Mouse (Mus musculus) neural tube, embryonic 11.5 days (tissue): ENCODE measurements around the gene Slc13a4. TPM values are rescaled to one million over a fixed set of nuclear protein-coding genes. Genes with fewer than 3 reads are reported as not detected.

Experiments
- ATAC-seq: fragments of 200-750 bp; cut with Nextera tagmentation; 2 replicates; pipeline ENCODE4 v1.8.0; 2017; ENCODE audit warnings: moderate number of reproducible peaks, mild to moderate bottlenecking, moderate TSS enrichment, moderate library complexity; ENCODE audit not compliant: insufficient read depth, low FRiP score, low TSS enrichment
- DNase-seq: peaks from one replicate; pipeline ENCODE4 v3.0.0-alpha.2; 2015; ENCODE audit warnings: low spot score
- H3K27ac ChIP-seq: fragments of 300-500 bp; sonication (generic); 2 replicates; pipeline ENCODE4 v1.5.1; 2014; ENCODE audit warnings: low read depth, mild to moderate bottlenecking, low read length
- H3K27me3 ChIP-seq: fragments of 300-500 bp; sonication (generic); 2 replicates; pipeline ENCODE4 v1.6.1; 2014; ENCODE audit warnings: mild to moderate bottlenecking, low read length, mixed read lengths; ENCODE audit not compliant: control insufficient read depth, insufficient read depth
- H3K36me3 ChIP-seq: fragments of 300-500 bp; sonication (generic); 2 replicates; pipeline ENCODE4 v1.6.1; 2014; ENCODE audit warnings: mild to moderate bottlenecking, low read length, moderate library complexity, mixed read lengths; ENCODE audit not compliant: control insufficient read depth, insufficient read depth
- H3K4me1 ChIP-seq: fragments of 300-500 bp; sonication (generic); 2 replicates; pipeline ENCODE4 v1.6.1; 2014; ENCODE audit warnings: low read length, mixed read lengths; ENCODE audit not compliant: control insufficient read depth, insufficient read depth
- H3K4me2 ChIP-seq: fragments of 300-500 bp; sonication (generic); 2 replicates; pipeline ENCODE4 v1.6.1; 2014; ENCODE audit warnings: low read depth, mild to moderate bottlenecking, moderate library complexity
- H3K4me3 ChIP-seq: fragments of 300-500 bp; sonication (generic); 2 replicates; pipeline ENCODE4 v1.5.1; 2014; ENCODE audit warnings: low read depth, low read length
- H3K9ac ChIP-seq: fragments of 300-500 bp; sonication (generic); 2 replicates; pipeline ENCODE4 v1.6.1; 2014; ENCODE audit warnings: mild to moderate bottlenecking, low read length
- H3K9me3 ChIP-seq: fragments of 300-500 bp; sonication (generic); 2 replicates; pipeline ENCODE4 v1.6.1; 2016; ENCODE audit warnings: low read length; ENCODE audit not compliant: control insufficient read depth
- WGBS: fragments of 180-500 bp; shearing (Covaris S2); extraction: QIAGEN DNeasy Blood & Tissue Kit; methylation state at CpG from one replicate; pipeline ENCODE4 v1.1.7; 2014; 5-methylcytosine and 5-hydroxymethylcytosine counted together
- polyA plus RNA-seq: library from polyadenylated mRNA; unstranded; fragments of >200 nt; fragmentation: Nextera tagmentation; extraction: Ambion mirVana; gene quantifications from 2 replicates; pipeline ENCODE4 v1.2.1, GENCODE M21; 2014

The Slc13a4 gene
- polyA plus RNA-seq, 1 experiment from 2014 or later: 0.15 TPM

DNA sequence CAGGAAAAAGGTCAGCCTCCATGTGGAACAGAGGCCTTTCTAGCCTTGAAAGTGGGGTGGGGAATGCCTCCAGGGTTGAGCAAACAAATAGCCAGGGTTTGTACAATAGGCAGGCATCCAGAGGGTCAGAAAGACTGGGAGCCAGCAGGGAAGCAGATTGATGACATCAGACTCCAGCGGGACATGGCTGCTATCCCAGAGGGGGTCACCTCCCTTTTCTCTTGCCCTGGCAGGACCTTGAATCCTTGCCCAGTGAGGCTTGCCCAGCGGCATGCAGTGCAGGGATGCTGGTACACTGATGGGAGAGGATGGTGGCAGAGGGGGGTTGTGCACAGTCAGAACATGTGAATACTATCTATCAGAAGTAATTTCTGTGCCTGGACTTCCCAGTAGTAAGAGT, 10.9 kb downstream of the Slc13a4 start:
- ATAC-seq (no peak), DNase-seq (no peak)
- 59% methylated on average over 2 of the region's 2 CpGs for WGBS
- no peaks in the 10 kb centered on the region for H3K4me1 ChIP-seq
- no peaks in the 10 kb centered on the region for H3K36me3 ChIP-seq
- no peak overlapping the region for H3K4me3 ChIP-seq
- no peak overlapping the region for H3K9ac ChIP-seq
- no peaks in the 10 kb centered on the region for H3K9me3 ChIP-seq
- H3K27me3 ChIP-seq: no peaks in the 10 kb centered on the region
- no peak overlapping the region for H3K27ac ChIP-seq
- no peak overlapping the region for H3K4me2 ChIP-seq

DNA sequence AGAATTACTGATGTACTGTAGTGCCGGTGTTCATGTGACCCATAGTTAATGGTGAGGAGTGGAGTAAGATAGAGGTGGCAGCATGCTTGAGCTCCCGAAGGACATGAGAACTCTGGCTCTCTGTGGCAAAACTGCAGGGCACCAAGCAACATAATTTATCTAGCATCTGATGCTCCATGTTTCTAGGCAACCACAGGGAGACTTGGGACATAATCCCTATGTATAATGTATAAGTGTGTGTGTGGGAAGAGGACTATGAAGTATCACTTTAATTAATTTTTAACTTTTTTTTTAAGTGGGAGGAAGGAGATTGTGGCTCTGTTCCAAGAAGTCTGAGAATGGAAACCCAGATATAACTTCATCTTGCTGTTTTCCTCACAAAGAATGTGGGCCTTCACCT, 13.0 kb downstream of the Slc13a4 start:
- Histone ChIP-seq H3K36me3 (no peaks in the 10 kb centered on the region), H3K27me3 (no peaks in the 10 kb centered on the region), H3K4me1 (no peaks in the 10 kb centered on the region), H3K9ac (no peak overlapping the region), H3K4me3 (no peak overlapping the region), H3K9me3 (no peaks in the 10 kb centered on the region), H3K4me2 (no peak overlapping the region), H3K27ac (no peak overlapping the region)
- ATAC-seq: no peak
- 82% methylated on average over 2 of the region's 2 CpGs for WGBS
- DNase-seq: no peak

- 94% methylated on average over 8 of the region's 8 CpGs for WGBS
- H3K9me3 ChIP-seq: no peaks in the 10 kb centered on the region
- no peaks in the 10 kb centered on the region for H3K36me3 ChIP-seq
- no peak overlapping the region for H3K9ac ChIP-seq
- H3K4me3 ChIP-seq: no peak overlapping the region
- H3K27ac ChIP-seq: no peak overlapping the region
- H3K27me3 ChIP-seq: no peaks in the 10 kb centered on the region
- H3K4me1 ChIP-seq: no peaks in the 10 kb centered on the region
- DNase-seq (no peak), ATAC-seq (no peak)
- no peak overlapping the region for H3K4me2 ChIP-seq
Observed at GRCm38 (mm10) chr6:35289676-35290075, 18.3 kb downstream of the Slc13a4 start.

GRCm38 (mm10) chr6:35288920-35289319, 19.0 kb downstream of the Slc13a4 start:
- ATAC-seq: no peak
- Histone ChIP-seq H3K9ac (no peak overlapping the region), H3K4me2 (no peak overlapping the region), H3K4me1 (no peaks in the 10 kb centered on the region), H3K4me3 (no peak overlapping the region), H3K36me3 (no peaks in the 10 kb centered on the region), H3K27ac (no peak overlapping the region), H3K9me3 (no peaks in the 10 kb centered on the region), H3K27me3 (no peaks in the 10 kb centered on the region)
- WGBS: 39% methylated on average over 7 of the region's 7 CpGs
- DNase-seq: peak; percentile 28

- no peaks in the 10 kb centered on the region for H3K9me3 ChIP-seq
- no peak overlapping the region for H3K9ac ChIP-seq
- H3K4me3 ChIP-seq: no peak overlapping the region
- 76% methylated on average over 11 of the region's 11 CpGs for WGBS
- H3K36me3 ChIP-seq: no peaks in the 10 kb centered on the region
- no peaks in the 10 kb centered on the region for H3K4me1 ChIP-seq
- peak; percentile 14 for DNase-seq
- ATAC-seq: no peak
- H3K4me2 ChIP-seq: no peak overlapping the region
- no peaks in the 10 kb centered on the region for H3K27me3 ChIP-seq
- no peak overlapping the region for H3K27ac ChIP-seq
Observed at GRCm38 (mm10) chr6:35288114-35288761, 19.7 kb downstream of the Slc13a4 start.

- Histone ChIP-seq H3K4me3 (no peak overlapping the region), H3K9me3 (no peaks in the 10 kb centered on the region), H3K27me3 (no peaks in the 10 kb centered on the region), H3K4me1 (no peaks in the 10 kb centered on the region), H3K9ac (no peak overlapping the region), H3K4me2 (no peak overlapping the region), H3K27ac (no peak overlapping the region), H3K36me3 (no peaks in the 10 kb centered on the region)
- ATAC-seq (no peak), DNase-seq (no peak)
- WGBS: 82% methylated on average over 10 of the region's 10 CpGs
Observed at GRCm38 (mm10) chr6:35279306-35279705, 28.6 kb downstream of the Slc13a4 start.

DNA sequence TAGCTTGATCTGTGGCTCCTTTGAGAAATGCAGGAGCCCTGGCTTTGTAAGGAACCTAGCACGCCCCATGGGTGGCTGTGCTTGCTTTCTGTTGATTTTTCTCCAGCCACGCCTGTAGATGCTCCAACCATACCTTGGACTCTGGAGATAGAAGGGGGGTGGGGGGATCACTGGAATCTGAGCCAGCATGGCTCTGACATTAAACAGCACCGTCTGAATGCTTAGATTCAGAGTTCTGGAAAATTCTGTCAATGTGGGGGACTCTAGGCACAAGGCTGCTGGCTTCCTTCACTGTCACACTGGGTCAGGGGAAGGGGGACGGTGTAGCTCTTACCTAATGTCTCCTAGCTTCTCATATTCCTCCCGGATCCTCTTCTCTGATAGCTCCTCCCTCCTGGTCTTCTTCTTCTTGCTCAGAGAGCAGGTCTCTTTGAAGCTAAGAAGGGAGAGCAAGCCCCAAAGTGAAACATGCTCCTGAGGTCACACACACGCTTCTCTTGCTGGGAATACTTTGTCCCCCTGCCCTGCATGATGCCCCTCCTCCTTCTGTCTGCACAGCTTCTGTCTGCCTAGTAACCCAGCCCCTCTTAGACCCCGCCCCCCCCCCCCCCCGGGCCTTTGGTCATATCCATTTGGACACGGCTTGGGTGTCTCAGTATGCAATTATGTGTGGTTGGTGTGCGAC, 29.9 kb downstream of the Slc13a4 start:
- Histone ChIP-seq H3K4me3 (no peak overlapping the region), H3K4me1 (no peaks in the 10 kb centered on the region), H3K36me3 (no peaks in the 10 kb centered on the region), H3K4me2 (no peak overlapping the region), H3K27ac (no peak overlapping the region), H3K27me3 (no peaks in the 10 kb centered on the region), H3K9me3 (no peaks in the 10 kb centered on the region), H3K9ac (no peak overlapping the region)
- ATAC-seq (no peak), DNase-seq (no peak)
- 71% methylated on average over 10 of the region's 10 CpGs for WGBS

- H3K9me3 ChIP-seq: no peaks in the 10 kb centered on the region
- H3K27me3 ChIP-seq: no peaks in the 10 kb centered on the region
- H3K4me1 ChIP-seq: no peaks in the 10 kb centered on the region
- no peak overlapping the region for H3K4me3 ChIP-seq
- no peak for ATAC-seq
- 83% methylated on average over 11 of the region's 11 CpGs for WGBS
- no peak overlapping the region for H3K9ac ChIP-seq
- no peak overlapping the region for H3K27ac ChIP-seq
- H3K4me2 ChIP-seq: no peak overlapping the region
- no peak for DNase-seq
- H3K36me3 ChIP-seq: no peaks in the 10 kb centered on the region
Observed at GRCm38 (mm10) chr6:35273391-35274082, 34.4 kb downstream of the Slc13a4 start.
